Mouse (Mus musculus): ENCODE data around the gene Dusp18.

- TF ChIP-seq CTCF (IDR thresholded peaks at IDR 0.05; ENCODE audit: borderline replicate concordance, control insufficient read depth, extremely low read depth, insufficient read depth, low read length, poor library complexity), result no peak
- TF ChIP-seq POLR2A (IDR thresholded peaks at IDR 0.05; ENCODE audit: control insufficient read depth, extremely low read depth, insufficient read depth, low read length, poor library complexity), result no peak
These were observed 32.2 kb upstream of the Dusp18 start for GRCm38 (mm10) chr11:3862661-3863453.

Data from thymus, adult 2 months (tissue).